Mouse (Mus musculus): Measurements from ENCODE around the gene Skap1.
"Not testable (repeated sequence)": the region's sequence is repeated elsewhere in the genome, so short reads cannot be mapped to it uniquely, and the experiment has no call there.

Gene Skap1

GRCm38 (mm10) chr11:96778061-96778627 is 313.8 kb downstream of the Skap1 start:
- DNase-seq (ENCODE audit: low spot score in 2 of 2) = not testable (repeated sequence)

- no peak for DNase-seq (ENCODE audit: low spot score in 2 of 2)
Observed at GRCm38 (mm10) chr11:96780306-96780705, 315.9 kb downstream of the Skap1 start.

GRCm38 (mm10) chr11:96781425-96781824 is 317.0 kb downstream of the Skap1 start:
- DNase-seq (ENCODE audit: low spot score in 2 of 2) = no peak

GRCm38 (mm10) chr11:96784847-96785246 is 320.5 kb downstream of the Skap1 start:
- DNase-seq (ENCODE audit: low spot score in 2 of 2) = peak; percentile 46 to 64

- DNase-seq (ENCODE audit: low spot score in 2 of 2) = no peak
Observed at GRCm38 (mm10) chr11:96786731-96787450, 322.5 kb downstream of the Skap1 start.

- peak; percentile 92 to 93 for DNase-seq (ENCODE audit: low spot score in 2 of 2)
Observed at GRCm38 (mm10) chr11:96788871-96789795, 324.7 kb downstream of the Skap1 start, which contains the start of gene Cbx1. Cbx1 (plus strand) TSS chr11:96789127.

GRCm38 (mm10) chr11:96789990-96790389 is 325.6 kb downstream of the Skap1 start:
- DNase-seq (ENCODE audit: low spot score in 2 of 2) = no peak

- no peak for DNase-seq (ENCODE audit: low spot score in 2 of 2)
Observed at GRCm38 (mm10) chr11:96790681-96791080, 326.3 kb downstream of the Skap1 start.

GRCm38 (mm10) chr11:96795491-96795890 is 331.1 kb downstream of the Skap1 start:
- DNase-seq (ENCODE audit: low spot score in 2 of 2) = no peak

- no peak for DNase-seq (ENCODE audit: low spot score in 2 of 2)
Observed at GRCm38 (mm10) chr11:96796081-96796480, 331.7 kb downstream of the Skap1 start.

- DNase-seq (ENCODE audit: low spot score in 2 of 2) = no peak
Observed at GRCm38 (mm10) chr11:96796586-96796985, 332.2 kb downstream of the Skap1 start.

- DNase-seq (ENCODE audit: low spot score in 2 of 2) = no peak
Observed at GRCm38 (mm10) chr11:96799511-96799910, 335.1 kb downstream of the Skap1 start.

- no peak for DNase-seq (ENCODE audit: low spot score in 2 of 2)
Observed at GRCm38 (mm10) chr11:96805606-96806005, 341.2 kb downstream of the Skap1 start.

GRCm38 (mm10) chr11:96808066-96808465 is 343.7 kb downstream of the Skap1 start:
- no peak for DNase-seq (ENCODE audit: low spot score in 2 of 2)
